Mouse (Mus musculus): ENCODE data around the gene Arfgap3. TPM values are rescaled to one million over a fixed set of nuclear protein-coding genes. Genes with fewer than 3 reads are reported as not detected.

Arfgap3 gene
- polyA plus RNA-seq, 1 experiment = not detected

GRCm38 (mm10) chr15:83299916-83300582, 50.0 kb downstream of the Arfgap3 start:
- no peak overlapping the region for H3K4me3 ChIP-seq (ENCODE audit: insufficient read depth, low read depth, low read length)
- H3K27ac ChIP-seq (ENCODE audit: insufficient read depth, low read depth, low read length) = no peak overlapping the region
- 0 out of 2 replicates have a peak, but pooled peaks cover 2% of the 10 kb centered on the region for H3K4me1 ChIP-seq (ENCODE audit: control insufficient read depth, insufficient read depth, low read length)
- WGBS = 73% methylated on average over 10 of the region's 10 CpGs
- no peak for TF ChIP-seq POLR2A (IDR thresholded peaks at IDR 0.05; ENCODE audit: insufficient read depth, low read depth, low read length)

- WGBS = 87% methylated on average over 7 of the region's 7 CpGs
- no peak for TF ChIP-seq CTCF (IDR thresholded peaks at IDR 0.05; ENCODE audit: insufficient read depth, low read depth, low read length)
- TF ChIP-seq POLR2A (IDR thresholded peaks at IDR 0.05; ENCODE audit: insufficient read depth, low read depth, low read length) = no peak
- Histone ChIP-seq H3K4me3 (ENCODE audit: insufficient read depth, low read depth, low read length) (no peak overlapping the region), H3K27ac (ENCODE audit: insufficient read depth, low read depth, low read length) (no peak overlapping the region), H3K4me1 (ENCODE audit: control insufficient read depth, insufficient read depth, low read length) (no peaks in the 10 kb centered on the region)
Observed at GRCm38 (mm10) chr15:83299450-83299849, 50.6 kb downstream of the Arfgap3 start.

GRCm38 (mm10) chr15:83298810-83299209, 51.2 kb downstream of the Arfgap3 start:
- WGBS = 92% methylated on average over 2 of the region's 2 CpGs
- no peak overlapping the region for H3K27ac ChIP-seq (ENCODE audit: insufficient read depth, low read depth, low read length)
- TF ChIP-seq POLR2A (IDR thresholded peaks at IDR 0.05; ENCODE audit: insufficient read depth, low read depth, low read length) (no peak), CTCF (IDR thresholded peaks at IDR 0.05; ENCODE audit: insufficient read depth, low read depth, low read length) (no peak)

DNA sequence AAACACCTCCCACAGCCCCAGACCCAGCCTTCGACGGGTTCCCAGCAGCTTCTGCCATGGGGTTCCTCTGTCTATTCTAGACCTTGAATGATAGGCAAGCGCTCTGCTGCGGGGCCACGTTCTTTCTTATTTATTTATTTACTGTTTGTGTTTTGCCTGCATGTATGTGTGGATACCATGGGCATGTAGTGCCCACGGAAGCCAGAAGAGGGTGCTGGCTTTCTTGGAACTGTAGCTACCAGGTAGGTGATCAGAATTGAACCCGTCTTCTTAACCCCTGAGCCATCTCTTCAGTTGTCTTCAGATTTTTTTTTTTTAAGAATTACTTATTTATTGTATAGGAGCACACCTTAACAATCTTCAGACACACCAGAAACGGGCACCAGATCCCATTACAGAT, 51.7 kb downstream of the Arfgap3 start:
- Histone ChIP-seq H3K4me3 (ENCODE audit: insufficient read depth, low read depth, low read length) (no peak overlapping the region), H3K4me1 (ENCODE audit: control insufficient read depth, insufficient read depth, low read length) (peaks cover 3% of the 10 kb centered on the region; the same call in 1 of the 2 replicates), H3K27ac (ENCODE audit: insufficient read depth, low read depth, low read length) (no peak overlapping the region)
- WGBS = 92% methylated on average over 8 of the region's 8 CpGs
- TF ChIP-seq POLR2A (IDR thresholded peaks at IDR 0.05; ENCODE audit: insufficient read depth, low read depth, low read length) = no peak
- TF ChIP-seq CTCF (IDR thresholded peaks at IDR 0.05; ENCODE audit: insufficient read depth, low read depth, low read length) = no peak

More at GRCm38 (mm10) chr15:83298810-83299209, 51.2 kb downstream of the Arfgap3 start:
- no peak overlapping the region for H3K4me3 ChIP-seq (ENCODE audit: insufficient read depth, low read depth, low read length)
- peaks cover 3% of the 10 kb centered on the region; the same call in 1 of the 2 replicates for H3K4me1 ChIP-seq (ENCODE audit: control insufficient read depth, insufficient read depth, low read length)

DNA sequence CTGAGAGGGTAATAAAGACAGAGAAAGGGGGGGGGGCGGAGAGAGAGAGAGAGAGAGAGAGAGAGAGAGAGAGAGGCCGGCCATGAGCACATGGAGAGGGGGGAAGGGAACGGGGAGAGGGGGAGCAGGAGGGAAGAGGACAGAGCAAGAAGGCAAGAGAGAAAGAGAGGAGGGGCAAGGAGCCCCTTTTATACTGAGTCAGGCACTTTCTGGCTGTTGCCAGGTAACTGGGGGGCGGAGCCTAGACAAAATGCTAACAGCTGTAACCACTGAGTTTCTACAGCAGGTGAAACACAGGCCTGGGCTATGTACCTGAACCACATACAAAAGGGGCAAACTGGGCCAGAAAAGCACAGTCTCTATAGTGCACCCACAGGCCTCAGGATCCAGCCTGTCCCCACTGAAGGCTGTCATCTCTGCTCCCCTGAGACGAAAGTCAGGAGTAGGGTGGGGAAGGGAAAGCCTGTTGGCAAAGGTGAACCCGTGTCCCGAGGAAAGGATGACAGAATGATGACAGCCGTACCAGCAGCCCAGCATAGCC, 53.2 kb downstream of the Arfgap3 start:
- Histone ChIP-seq H3K27ac (ENCODE audit: insufficient read depth, low read depth, low read length) (no peak overlapping the region), H3K4me1 (ENCODE audit: control insufficient read depth, insufficient read depth, low read length) (peaks cover 3% of the 10 kb centered on the region), H3K4me3 (ENCODE audit: insufficient read depth, low read depth, low read length) (no peak overlapping the region)
- 74% methylated on average over 7 of the region's 8 CpGs for WGBS
- no peak for TF ChIP-seq POLR2A (IDR thresholded peaks at IDR 0.05; ENCODE audit: insufficient read depth, low read depth, low read length)
- TF ChIP-seq CTCF (IDR thresholded peaks at IDR 0.05; ENCODE audit: insufficient read depth, low read depth, low read length) = no peak

GRCm38 (mm10) chr15:83296050-83296449, 54.0 kb downstream of the Arfgap3 start:
- no peak overlapping the region for H3K27ac ChIP-seq (ENCODE audit: insufficient read depth, low read depth, low read length)
- TF ChIP-seq POLR2A (IDR thresholded peaks at IDR 0.05; ENCODE audit: insufficient read depth, low read depth, low read length) = no peak
- no peak for TF ChIP-seq CTCF (IDR thresholded peaks at IDR 0.05; ENCODE audit: insufficient read depth, low read depth, low read length)

GRCm38 (mm10) chr15:83294954-83295353, 55.1 kb downstream of the Arfgap3 start:
- H3K4me1 ChIP-seq (ENCODE audit: control insufficient read depth, insufficient read depth, low read length) = peaks cover 3% of the 10 kb centered on the region
- H3K4me3 ChIP-seq (ENCODE audit: insufficient read depth, low read depth, low read length) = no peak overlapping the region
- TF ChIP-seq POLR2A (IDR thresholded peaks at IDR 0.05; ENCODE audit: insufficient read depth, low read depth, low read length) (no peak), CTCF (IDR thresholded peaks at IDR 0.05; ENCODE audit: insufficient read depth, low read depth, low read length) (no peak)
- no peak overlapping the region for H3K27ac ChIP-seq (ENCODE audit: insufficient read depth, low read depth, low read length)
- WGBS = 46% methylated on average over 3 of the region's 3 CpGs

More at GRCm38 (mm10) chr15:83296050-83296449, 54.0 kb downstream of the Arfgap3 start:
- Histone ChIP-seq H3K4me3 (ENCODE audit: insufficient read depth, low read depth, low read length) (no peak overlapping the region), H3K4me1 (ENCODE audit: control insufficient read depth, insufficient read depth, low read length) (peaks cover 3% of the 10 kb centered on the region)
- 91% methylated on average over 4 of the region's 4 CpGs for WGBS

DNA sequence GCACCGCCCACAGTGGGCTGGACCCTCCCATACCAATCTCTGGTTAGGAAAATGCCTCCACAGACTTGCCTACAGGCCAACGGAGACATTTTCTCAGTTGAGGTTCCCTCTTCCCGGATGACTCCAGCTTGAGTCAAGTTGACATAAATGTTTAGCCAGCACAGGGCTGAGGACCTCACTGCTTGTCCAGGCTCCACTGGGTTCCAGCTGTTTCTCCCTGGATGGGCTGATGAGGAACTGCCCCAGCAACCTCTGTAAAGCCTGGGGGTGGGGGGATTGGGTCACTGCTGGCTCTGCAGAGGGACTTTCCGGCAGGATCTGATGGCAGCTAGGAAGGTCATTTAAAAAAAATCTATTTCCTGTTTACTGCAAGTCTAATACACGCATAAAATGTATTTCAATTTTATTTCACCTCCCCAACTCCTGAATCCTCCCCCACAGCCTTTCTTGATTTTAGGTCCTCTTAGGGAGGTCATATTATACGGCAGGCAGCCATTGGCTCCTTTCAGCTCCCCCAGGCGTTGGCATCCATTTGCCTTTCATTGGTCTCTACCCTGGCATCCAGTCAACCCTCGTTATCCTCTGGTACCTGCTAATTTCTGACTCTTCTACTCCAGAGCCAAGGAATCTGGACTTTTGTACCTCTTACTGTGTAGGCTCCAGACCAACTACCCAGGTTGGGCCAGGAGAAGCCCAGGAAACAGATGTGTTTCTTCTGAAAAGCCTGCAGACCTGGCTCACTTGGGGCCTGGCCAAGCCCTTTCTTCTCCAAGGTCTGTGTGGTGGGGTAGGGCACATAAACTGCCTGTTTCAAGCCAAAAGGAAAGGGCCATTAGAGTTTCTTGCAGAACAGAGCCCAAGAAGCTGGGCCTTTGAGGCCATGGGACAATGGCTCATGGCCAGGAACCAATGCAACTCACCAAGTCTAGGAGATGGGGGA, 56.1 kb downstream of the Arfgap3 start:
- H3K4me3 ChIP-seq (ENCODE audit: insufficient read depth, low read depth, low read length) = no peak overlapping the region
- no peak for TF ChIP-seq CTCF (IDR thresholded peaks at IDR 0.05; ENCODE audit: insufficient read depth, low read depth, low read length)
- no peak for TF ChIP-seq POLR2A (IDR thresholded peaks at IDR 0.05; ENCODE audit: insufficient read depth, low read depth, low read length)
- 67% methylated on average over 8 of the region's 8 CpGs for WGBS
- H3K27ac ChIP-seq (ENCODE audit: insufficient read depth, low read depth, low read length) = no peak overlapping the region
- peaks cover 3% of the 10 kb centered on the region for H3K4me1 ChIP-seq (ENCODE audit: control insufficient read depth, insufficient read depth, low read length)

DNA sequence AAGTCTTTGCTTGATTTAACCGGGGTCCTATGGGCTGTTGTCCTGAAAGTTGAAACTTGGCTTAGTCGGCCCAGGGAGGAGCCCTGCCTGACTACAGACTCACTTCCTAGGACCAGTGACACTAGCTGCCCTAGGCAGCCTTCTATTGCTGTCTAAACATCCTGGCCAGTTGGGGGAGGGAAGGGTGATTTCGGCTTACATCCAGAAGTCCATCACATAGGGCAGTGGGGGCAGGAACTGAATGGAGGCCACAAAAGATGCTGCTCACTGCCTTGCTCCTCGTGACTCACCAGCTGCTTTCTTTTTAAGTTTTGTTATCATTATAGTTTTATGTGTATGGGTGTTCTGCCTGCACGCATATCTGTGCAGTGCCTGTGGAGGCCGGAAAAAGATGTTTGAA, 56.9 kb downstream of the Arfgap3 start:
- Histone ChIP-seq H3K4me3 (ENCODE audit: insufficient read depth, low read depth, low read length) (no peak overlapping the region), H3K4me1 (ENCODE audit: control insufficient read depth, insufficient read depth, low read length) (peaks cover 3% of the 10 kb centered on the region), H3K27ac (ENCODE audit: insufficient read depth, low read depth, low read length) (no peak overlapping the region)
- TF ChIP-seq POLR2A (IDR thresholded peaks at IDR 0.05; ENCODE audit: insufficient read depth, low read depth, low read length) = no peak
- TF ChIP-seq CTCF (IDR thresholded peaks at IDR 0.05; ENCODE audit: insufficient read depth, low read depth, low read length) = no peak
- 87% methylated on average over 6 of the region's 6 CpGs for WGBS
